Comparison of ENCODE assay signal across 36 mouse cellular contexts in the genomic region with DNA sequence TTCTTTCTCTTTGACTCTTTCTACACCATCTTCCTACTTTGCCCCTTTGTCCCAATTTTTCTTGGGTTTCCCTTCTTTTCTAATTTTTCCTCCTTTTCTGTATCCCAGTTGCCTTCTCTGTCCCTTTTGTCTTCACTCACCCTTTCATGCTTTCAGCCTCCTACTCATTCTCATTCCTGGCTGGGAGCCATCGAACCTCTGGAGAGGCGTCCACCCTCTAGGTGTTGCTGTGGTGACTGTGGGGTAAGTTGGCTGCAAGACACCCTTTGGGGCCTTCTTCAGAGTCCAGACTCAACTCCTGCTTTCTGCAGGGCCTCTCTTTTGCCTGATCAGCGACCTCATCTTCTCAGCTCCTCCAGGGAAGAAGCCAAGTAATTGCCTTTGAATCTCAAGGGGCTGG. TPM values are rescaled to one million over a fixed set of nuclear protein-coding genes. Genes with fewer than 3 reads are reported as not detected.
A peak's percentile ranks its signal among the peaks of the same experiment; 100 is the strongest.
DNase-seq lines count a peak whose midpoint lies in the region; ATAC-seq and TF ChIP-seq lines count a peak whose summit lies in the region.
"Had no signal": no experiment of that assay in that cellular context is flagged by ENCODE, and none has a peak within 500 bp of the region (broad histone marks: within the 10 kb centered on the region; RNA-seq: fewer than 3 reads in every experiment).

No protein-coding gene starts in this region.

- H3K9me3 ChIP-seq in hindbrain, embryonic 13.5 days, result no peaks in the 10 kb centered on the region
- no peaks in the 10 kb centered on the region for H3K9me3 ChIP-seq in hindbrain, embryonic 12.5 days (replicated peaks)
- H3K9me3 ChIP-seq in midbrain, embryonic 14.5 days (ENCODE audit: control insufficient read depth, low read length), result no peaks in the 10 kb centered on the region
- H3K9me3 ChIP-seq in midbrain, embryonic 11.5 days (ENCODE audit: control insufficient read depth, low read length), result no peaks in the 10 kb centered on the region
- no peaks in the 10 kb centered on the region for H3K9me3 ChIP-seq in hindbrain, postnatal 0 days (ENCODE audit: low read length)
- H3K9me3 ChIP-seq: limb, embryonic 13.5 days; lung, embryonic 15.5 days; midbrain, embryonic 12.5 days; neural tube, embryonic 13.5 days had no signal

- no peak for ATAC-seq in hindbrain, embryonic 13.5 days (ENCODE audit: low FRiP score)
- no peak for ATAC-seq in hindbrain, embryonic 12.5 days (ENCODE audit: low FRiP score)
- no peak for ATAC-seq in midbrain, embryonic 14.5 days (ENCODE audit: low FRiP score, low TSS enrichment)
- no peak for ATAC-seq in midbrain, embryonic 11.5 days (ENCODE audit: low FRiP score)
- no peak for ATAC-seq in hindbrain, postnatal 0 days
- ATAC-seq: activated CD4-positive, CD25-positive, alpha-beta regulatory T cell, adult 4 months; inflammation-experienced regulatory T-cells, adult 6 months had no signal

- H3K4me1 ChIP-seq in hindbrain, embryonic 13.5 days (replicated peaks), result peaks cover 78% of the 10 kb centered on the region
- H3K4me1 ChIP-seq in hindbrain, embryonic 12.5 days, result peaks cover 22% of the 10 kb centered on the region
- H3K4me1 ChIP-seq in midbrain, embryonic 14.5 days (ENCODE audit: control insufficient read depth, insufficient read depth, low read length), result peaks cover 40% of the 10 kb centered on the region
- H3K4me1 ChIP-seq in midbrain, embryonic 11.5 days (ENCODE audit: control insufficient read depth, insufficient read depth, low read length), result peaks cover 11% of the 10 kb centered on the region
- H3K4me1 ChIP-seq in hindbrain, postnatal 0 days (ENCODE audit: insufficient read depth, low read length), result peaks cover 42% of the 10 kb centered on the region

- no peak overlapping the region for H3K4me3 ChIP-seq in hindbrain, embryonic 13.5 days
- H3K4me3 ChIP-seq in hindbrain, embryonic 12.5 days, result no peak overlapping the region
- H3K4me3 ChIP-seq in midbrain, embryonic 14.5 days (replicated peaks; ENCODE audit: low read depth, low read length), result no peak overlapping the region
- H3K4me3 ChIP-seq in midbrain, embryonic 11.5 days (ENCODE audit: low read depth, low read length), result no peak overlapping the region
- no peak overlapping the region for H3K4me3 ChIP-seq in hindbrain, postnatal 0 days (ENCODE audit: low read length)
- H3K4me3 ChIP-seq: limb, embryonic 13.5 days; lung, embryonic 15.5 days; midbrain, embryonic 12.5 days; myocyte; neural tube, embryonic 13.5 days had no signal

- no peak overlapping the region for H3K4me2 ChIP-seq in hindbrain, embryonic 13.5 days
- no peak overlapping the region for H3K4me2 ChIP-seq in hindbrain, embryonic 12.5 days (replicated peaks)
- no peak overlapping the region for H3K4me2 ChIP-seq in midbrain, embryonic 14.5 days (ENCODE audit: low read length)
- H3K4me2 ChIP-seq in midbrain, embryonic 11.5 days, result no peak overlapping the region
- no peak overlapping the region for H3K4me2 ChIP-seq in hindbrain, postnatal 0 days (ENCODE audit: low read depth, low read length)
- H3K4me2 ChIP-seq: limb, embryonic 13.5 days; liver, embryonic 11.5 days; lung, embryonic 15.5 days; midbrain, embryonic 12.5 days; neural tube, embryonic 13.5 days had no signal

- WGBS in hindbrain, embryonic 13.5 days, result 60% methylated on average over 3 of the region's 3 CpGs
- WGBS in hindbrain, embryonic 12.5 days, result 55% methylated on average over 3 of the region's 3 CpGs
- 55% methylated on average over 3 of the region's 3 CpGs for WGBS in midbrain, embryonic 14.5 days
- 58% methylated on average over 3 of the region's 3 CpGs for WGBS in midbrain, embryonic 11.5 days
- WGBS in hindbrain, postnatal 0 days, result 41% methylated on average over 3 of the region's 3 CpGs

- intact Hi-C loops in heart, postnatal 25 days (cut with DNase I), result no loop called here

- peak; percentile 53 for DNase-seq in midbrain, embryonic 14.5 days
- DNase-seq in midbrain, embryonic 11.5 days (ENCODE audit: low spot score, missing footprints), result no peak
- DNase-seq in hindbrain, postnatal 0 days (ENCODE audit: low spot score), result peak; percentile 59
- no peak for DNase-seq in B cell, adult 2 months
- no peak for DNase-seq in heart, postnatal 25 days (ENCODE audit: low spot score)
- DNase-seq: adrenal gland, adult 8-10 months; cerebellum, adult 9-10 months; cerebellum, postnatal 36 days; gastrocnemius, postnatal 14 days; heart, postnatal 36 days; kidney, adult 11 months; kidney, postnatal 25 days; retina, postnatal 1 day; right cerebral cortex, postnatal 14 days; thymus, postnatal 14 days had no signal

- no peak for TF ChIP-seq CTCF in hindbrain, postnatal 0 days (IDR thresholded peaks at IDR 0.05; ENCODE audit: low read depth)

- H3K27ac ChIP-seq in hindbrain, embryonic 13.5 days, result 0 out of 2 replicates have a peak overlapping the region, but pooled peaks have one; percentile 32
- no peak overlapping the region for H3K27ac ChIP-seq in hindbrain, embryonic 12.5 days
- H3K27ac ChIP-seq in midbrain, embryonic 14.5 days (replicated peaks; ENCODE audit: low read depth, low read length), result no peak overlapping the region; the same call in 1 of the 2 replicates
- no peak overlapping the region for H3K27ac ChIP-seq in midbrain, embryonic 11.5 days (ENCODE audit: low read depth, low read length)
- H3K27ac ChIP-seq in hindbrain, postnatal 0 days, result peak overlapping the region; percentile 45
- H3K27ac ChIP-seq: limb, embryonic 13.5 days; lung, embryonic 15.5 days; midbrain, embryonic 12.5 days; neural tube, embryonic 13.5 days had no signal

- no peaks in the 10 kb centered on the region for H3K27me3 ChIP-seq in hindbrain, embryonic 13.5 days
- H3K27me3 ChIP-seq in hindbrain, embryonic 12.5 days, result no peaks in the 10 kb centered on the region
- H3K27me3 ChIP-seq in midbrain, embryonic 14.5 days (ENCODE audit: control insufficient read depth, insufficient read depth, low read length), result no peaks in the 10 kb centered on the region
- no peaks in the 10 kb centered on the region for H3K27me3 ChIP-seq in midbrain, embryonic 11.5 days (ENCODE audit: control insufficient read depth, insufficient read depth, low read length)
- no peaks in the 10 kb centered on the region for H3K27me3 ChIP-seq in hindbrain, postnatal 0 days (ENCODE audit: insufficient read depth, low read length)
- H3K27me3 ChIP-seq: midbrain, embryonic 12.5 days; neural tube, embryonic 13.5 days had no signal

- H3K9ac ChIP-seq in hindbrain, embryonic 13.5 days, result no peak overlapping the region
- H3K9ac ChIP-seq in hindbrain, embryonic 12.5 days, result no peak overlapping the region
- no peak overlapping the region for H3K9ac ChIP-seq in midbrain, embryonic 14.5 days (replicated peaks; ENCODE audit: low read length)
- no peak overlapping the region for H3K9ac ChIP-seq in midbrain, embryonic 11.5 days (ENCODE audit: low read length)
- H3K9ac ChIP-seq in hindbrain, postnatal 0 days (replicated peaks; ENCODE audit: low read length), result no peak overlapping the region
- H3K9ac ChIP-seq: limb, embryonic 13.5 days; lung, embryonic 15.5 days; midbrain, embryonic 12.5 days; neural tube, embryonic 13.5 days had no signal

- no peaks in the 10 kb centered on the region for H3K36me3 ChIP-seq in hindbrain, embryonic 13.5 days
- H3K36me3 ChIP-seq in hindbrain, embryonic 12.5 days, result peaks cover 2% of the 10 kb centered on the region; the same call in 1 of the 2 replicates
- no peaks in the 10 kb centered on the region for H3K36me3 ChIP-seq in midbrain, embryonic 14.5 days (ENCODE audit: control insufficient read depth, insufficient read depth, low read length)
- H3K36me3 ChIP-seq in midbrain, embryonic 11.5 days (ENCODE audit: control insufficient read depth, insufficient read depth, low read length), result no peaks in the 10 kb centered on the region
- no peaks in the 10 kb centered on the region for H3K36me3 ChIP-seq in hindbrain, postnatal 0 days (ENCODE audit: insufficient read depth, low read length)
- H3K36me3 ChIP-seq: limb, embryonic 13.5 days; lung, embryonic 15.5 days; midbrain, embryonic 12.5 days; neural tube, embryonic 13.5 days had no signal

RNA-seq across cellular contexts. Expression of gene Pde1b, which starts 6.5 kb away (rescaled TPM):
- 81.6 and 84.0 TPM in 2 replicates for polyA plus RNA-seq in hindbrain, embryonic 13.5 days (2015; fragmentation: Nextera tagmentation; extraction: Ambion mirVana)
- polyA plus RNA-seq in hindbrain, embryonic 12.5 days (2016; fragmentation: Nextera tagmentation; extraction: Ambion mirVana), result 51.6 and 54.2 TPM in 2 replicates
- polyA plus RNA-seq in midbrain, embryonic 14.5 days (2014; fragmentation: Nextera tagmentation; extraction: Ambion mirVana), result 81.6 and 90.8 TPM in 2 replicates
- 31.8 and 35.6 TPM in 2 replicates for polyA plus RNA-seq in midbrain, embryonic 11.5 days (2014; fragmentation: Nextera tagmentation; extraction: Ambion mirVana)
- 116 and 127 TPM in 2 replicates for total RNA-seq in hindbrain, postnatal 0 days (2014; rRNA removed)
- 67.2 and 67.6 TPM in 2 replicates for polyA plus RNA-seq in hindbrain, postnatal 0 days (2015; fragmentation: Nextera tagmentation; extraction: Ambion mirVana)
- 1 to 10 TPM; 1.1 to 1.4 TPM for total RNA-seq in heart, postnatal 25 days (2021)

RNA-seq across cellular contexts. Expression of gene Ppp1r1a, which starts 28.5 kb away (rescaled TPM):
- 99.2 and 101 TPM in 2 replicates for polyA plus RNA-seq in hindbrain, embryonic 13.5 days (2015; fragmentation: Nextera tagmentation; extraction: Ambion mirVana)
- 55.2 and 56.1 TPM in 2 replicates for polyA plus RNA-seq in hindbrain, embryonic 12.5 days (2016; fragmentation: Nextera tagmentation; extraction: Ambion mirVana)
- 110 and 146 TPM in 2 replicates for polyA plus RNA-seq in midbrain, embryonic 14.5 days (2014; fragmentation: Nextera tagmentation; extraction: Ambion mirVana)
- polyA plus RNA-seq in midbrain, embryonic 11.5 days (2014; fragmentation: Nextera tagmentation; extraction: Ambion mirVana), result 56.4 and 62.7 TPM in 2 replicates
- 111 and 122 TPM in 2 replicates for total RNA-seq in hindbrain, postnatal 0 days (2014; rRNA removed)
- 196 and 197 TPM in 2 replicates for polyA plus RNA-seq in hindbrain, postnatal 0 days (2015; fragmentation: Nextera tagmentation; extraction: Ambion mirVana)
- 10 to 100 TPM; 10.5 to 12.0 TPM for total RNA-seq in heart, postnatal 25 days (2021)
- total RNA-seq: granulocyte monocyte progenitor cell, adult 5-6 weeks; megakaryocyte progenitor cell, adult 5-6 weeks had no signal
- polyA plus RNA-seq: myocyte had no signal

RNA-seq across cellular contexts. Expression of gene Glycam1, which starts 55.6 kb away (rescaled TPM):
- polyA plus RNA-seq in hindbrain, embryonic 13.5 days (2015; fragmentation: Nextera tagmentation; extraction: Ambion mirVana), result not detected in 2 replicates
- not detected in 2 replicates for polyA plus RNA-seq in hindbrain, embryonic 12.5 days (2016; fragmentation: Nextera tagmentation; extraction: Ambion mirVana)
- not detected in 2 replicates for polyA plus RNA-seq in midbrain, embryonic 14.5 days (2014; fragmentation: Nextera tagmentation; extraction: Ambion mirVana)
- polyA plus RNA-seq in midbrain, embryonic 11.5 days (2014; fragmentation: Nextera tagmentation; extraction: Ambion mirVana), result not detected in 2 replicates
- total RNA-seq in hindbrain, postnatal 0 days (2014; rRNA removed), result not detected in 2 replicates
- polyA plus RNA-seq in hindbrain, postnatal 0 days (2015; fragmentation: Nextera tagmentation; extraction: Ambion mirVana), result not detected in 2 replicates
- total RNA-seq in heart, postnatal 25 days (2021), result not detected
- total RNA-seq: adrenal gland, adult 8-10 months; adrenal gland, postnatal 4 days; gastrocnemius, postnatal 14 days; granulocyte monocyte progenitor cell, adult 5-6 weeks; heart, postnatal 36 days; left cerebral cortex, adult 8-10 months; left cerebral cortex, postnatal 36 days; megakaryocyte progenitor cell, adult 5-6 weeks had no signal
- polyA plus RNA-seq: activated CD4-positive, CD25-positive, alpha-beta regulatory T cell, adult 4 months; embryonic facial prominence, embryonic 11.5 days; heart, embryonic 14.5 days; inflammation-experienced regulatory T-cells, adult 6 months; kidney, embryonic 14.5 days; limb, embryonic 13.5 days; liver, embryonic 11.5 days; liver, embryonic 16.5 days; lung, embryonic 15.5 days; midbrain, embryonic 12.5 days; myocyte; neural tube, embryonic 13.5 days; stomach, embryonic 16.5 days; urinary bladder, adult 2 months had no signal

RNA-seq across cellular contexts. Expression of gene Nckap1l, which starts 55.7 kb away (rescaled TPM):
- polyA plus RNA-seq in hindbrain, embryonic 13.5 days (2015; fragmentation: Nextera tagmentation; extraction: Ambion mirVana), result 1.7 and 2.3 TPM in 2 replicates
- 2.1 TPM in 2 replicates for polyA plus RNA-seq in hindbrain, embryonic 12.5 days (2016; fragmentation: Nextera tagmentation; extraction: Ambion mirVana)
- polyA plus RNA-seq in midbrain, embryonic 14.5 days (2014; fragmentation: Nextera tagmentation; extraction: Ambion mirVana), result 1.0 and 2.4 TPM in 2 replicates
- 2.4 and 2.7 TPM in 2 replicates for polyA plus RNA-seq in midbrain, embryonic 11.5 days (2014; fragmentation: Nextera tagmentation; extraction: Ambion mirVana)
- 4.7 and 5.5 TPM in 2 replicates for total RNA-seq in hindbrain, postnatal 0 days (2014; rRNA removed)
- 2.5 TPM in 2 replicates for polyA plus RNA-seq in hindbrain, postnatal 0 days (2015; fragmentation: Nextera tagmentation; extraction: Ambion mirVana)
- 1 to 10 TPM; 3.9 to 4.2 TPM for total RNA-seq in heart, postnatal 25 days (2021)

Comparison
In these comparisons a context has a peak if more than half of its experiments do, and no peak if none do; other contexts are left out.
1. H3K27ac ChIP-seq: peak in hindbrain, embryonic 13.5 days (single experiment) and hindbrain, postnatal 0 days (single experiment); none in hindbrain, embryonic 12.5 days (single experiment), midbrain, embryonic 14.5 days (single experiment) and midbrain, embryonic 11.5 days (single experiment).
2. DNase-seq: peak in midbrain, embryonic 14.5 days (single experiment) and hindbrain, postnatal 0 days (single experiment); none in midbrain, embryonic 11.5 days (single experiment), B cell, adult 2 months (0 of 2) and heart, postnatal 25 days (single experiment).